Mouse (Mus musculus) embryonic fibroblast, embryonic 13.5 days (primary cell): ENCODE data around the gene Grin3b. TPM values are rescaled to one million over a fixed set of nuclear protein-coding genes. Genes with fewer than 3 reads are reported as not detected.
A peak's percentile ranks its signal among the peaks of the same experiment; 100 is the strongest.

Source experiments
- H3K27ac ChIP-seq: 2 replicates; pipeline ENCODE4 v1.5.1; 2012; ENCODE audit warnings: low read length, control low read depth, inconsistent platforms; ENCODE audit not compliant: insufficient read depth
- H3K4me1 ChIP-seq: 2 replicates; pipeline ENCODE4 v1.6.1; 2011; ENCODE audit warnings: low read length; ENCODE audit not compliant: control insufficient read depth, insufficient read depth
- H3K4me3 ChIP-seq: 2 replicates; pipeline ENCODE4 v1.5.1; 2011; ENCODE audit warnings: mild to moderate bottlenecking, control low read depth, low read length; ENCODE audit not compliant: insufficient read depth
- CTCF ChIP-seq: IDR thresholded peaks from 2 replicates; pipeline ENCODE4 v1.5.1; 2011; ENCODE audit warnings: mild to moderate bottlenecking, control low read depth, low read length, moderate library complexity, borderline replicate concordance; ENCODE audit not compliant: insufficient read depth
- POLR2A ChIP-seq: IDR thresholded peaks from 2 replicates; pipeline ENCODE4 v1.6.1; 2011; ENCODE audit warnings: low read depth, mild to moderate bottlenecking, control low read depth, low read length, moderate library complexity
- polyA plus RNA-seq: library from polyadenylated mRNA; stranded (reverse); fragments of >200 nt; gene quantifications from 2 replicates; pipeline ENCODE4 v1.2.4, GENCODE M21; 2011; ENCODE audit warnings: low read depth; ENCODE audit not compliant: missing spikeins, insufficient read length

Grin3b gene
- polyA plus RNA-seq, 1 experiment, result 0.16 TPM

- Histone ChIP-seq H3K4me3 (peak overlapping the region; percentile 7), H3K27ac (peak overlapping the region; percentile 99), H3K4me1 (peaks cover 2% of the 10 kb centered on the region; the same call in 1 of the 2 replicates)
- TF ChIP-seq POLR2A (peak; percentile 75), CTCF (no peak)
Observed at GRCm38 (mm10) chr10:79986232-79986878, 15.8 kb downstream of the Grin3b start.

- no peak overlapping the region for H3K4me3 ChIP-seq
- TF ChIP-seq CTCF (peak; percentile 70), POLR2A (peak; percentile 25)
- H3K4me1 ChIP-seq, result peaks cover 2% of the 10 kb centered on the region; the same call in 1 of the 2 replicates
- peak overlapping the region; percentile 99 for H3K27ac ChIP-seq
Observed at GRCm38 (mm10) chr10:79986963-79987362, 16.4 kb downstream of the Grin3b start.

- H3K27ac ChIP-seq, result peak overlapping the region; percentile 99
- H3K4me1 ChIP-seq, result 0 out of 2 replicates have a peak, but pooled peaks cover 2% of the 10 kb centered on the region
- H3K4me3 ChIP-seq, result peak overlapping the region; percentile 71
- TF ChIP-seq POLR2A, result peak; percentile 61
- TF ChIP-seq CTCF, result no peak
Observed at GRCm38 (mm10) chr10:79987771-79988505, 17.4 kb downstream of the Grin3b start.

- peak; percentile 75 for TF ChIP-seq POLR2A
- no peak for TF ChIP-seq CTCF
- Histone ChIP-seq H3K4me1 (0 out of 2 replicates have a peak, but pooled peaks cover 2% of the 10 kb centered on the region), H3K4me3 (peak within 1 kb of the TSS; percentile 71), H3K27ac (peak within 1 kb of the TSS; percentile 99)
Observed at GRCm38 (mm10) chr10:79988506-79989271, 18.2 kb downstream of the Grin3b start, which contains the start of gene Cnn2. Cnn2 (plus strand) TSS chr10:79988584.

- TF ChIP-seq CTCF, result no peak
- TF ChIP-seq POLR2A, result peak; percentile 56; the same call in 1 of the 2 replicates
- Histone ChIP-seq H3K27ac (peak overlapping the region; percentile 99), H3K4me3 (peak overlapping the region; percentile 71), H3K4me1 (0 out of 2 replicates have a peak, but pooled peaks cover 2% of the 10 kb centered on the region)
Observed at GRCm38 (mm10) chr10:79989272-79989786, 18.8 kb downstream of the Grin3b start.

- 0 out of 2 replicates have a peak, but pooled peaks cover 2% of the 10 kb centered on the region for H3K4me1 ChIP-seq
- TF ChIP-seq CTCF (no peak), POLR2A (peak; percentile 62; the same call in 1 of the 2 replicates)
- peak overlapping the region; percentile 99 for H3K27ac ChIP-seq
Observed at GRCm38 (mm10) chr10:79989870-79990269, 19.4 kb downstream of the Grin3b start.

GRCm38 (mm10) chr10:79991099-79991498 is 20.6 kb downstream of the Grin3b start:
- Histone ChIP-seq H3K27ac (peak overlapping the region; percentile 4; the same call in 1 of the 2 replicates), H3K4me3 (peak overlapping the region; percentile 71)

More at GRCm38 (mm10) chr10:79989870-79990269, 19.4 kb downstream of the Grin3b start:
- peak overlapping the region; percentile 71 for H3K4me3 ChIP-seq

GRCm38 (mm10) chr10:79991548-79991947 is 21.0 kb downstream of the Grin3b start:
- TF ChIP-seq CTCF (no peak), POLR2A (no peak)
- no peaks in the 10 kb centered on the region for H3K4me1 ChIP-seq
- peak overlapping the region; percentile 71 for H3K4me3 ChIP-seq
- H3K27ac ChIP-seq, result no peak overlapping the region

More at GRCm38 (mm10) chr10:79991099-79991498, 20.6 kb downstream of the Grin3b start:
- TF ChIP-seq CTCF (no peak), POLR2A (peak; percentile 44)
- H3K4me1 ChIP-seq, result no peaks in the 10 kb centered on the region
